Mouse (Mus musculus) heart, embryonic 15.5 days (tissue): Measurements from ENCODE around the gene Cuedc1. TPM values are rescaled to one million over a fixed set of nuclear protein-coding genes. Genes with fewer than 3 reads are reported as not detected.

Source experiments
- ATAC-seq: fragments of 200-750 bp; cut with Nextera tagmentation; replicated peaks from 2 replicates; pipeline ENCODE4 v1.8.0; 2017; ENCODE audit warnings: low read depth, moderate TSS enrichment; ENCODE audit not compliant: insufficient number of reproducible peaks, insufficient read depth, low FRiP score
- H3K27ac ChIP-seq: fragments of 300-500 bp; sonication (generic); 2 replicates; pipeline ENCODE4 v1.5.1; 2015; ENCODE audit warnings: mild to moderate bottlenecking, inconsistent platforms
- H3K27me3 ChIP-seq: fragments of 300-500 bp; sonication (generic); 2 replicates; pipeline ENCODE4 v1.6.1; 2015; ENCODE audit warnings: inconsistent platforms
- H3K36me3 ChIP-seq: fragments of 300-500 bp; sonication (generic); 2 replicates; pipeline ENCODE4 v1.6.1; 2015; ENCODE audit warnings: mild to moderate bottlenecking, inconsistent platforms
- H3K4me1 ChIP-seq: fragments of 300-500 bp; sonication (generic); replicated peaks from 2 replicates; pipeline ENCODE4 v1.6.1; 2015; ENCODE audit warnings: inconsistent platforms
- H3K4me2 ChIP-seq: fragments of 300-500 bp; sonication (generic); 2 replicates; pipeline ENCODE4 v1.6.1; 2015; ENCODE audit warnings: inconsistent platforms, mild to moderate bottlenecking, moderate library complexity
- H3K4me3 ChIP-seq: fragments of 300-500 bp; sonication (generic); 2 replicates; pipeline ENCODE4 v1.5.1; 2015; ENCODE audit warnings: mild to moderate bottlenecking, inconsistent platforms
- H3K9ac ChIP-seq: fragments of 300-500 bp; sonication (generic); 2 replicates; pipeline ENCODE4 v1.6.1; 2015; ENCODE audit warnings: mild to moderate bottlenecking, inconsistent platforms
- H3K9me3 ChIP-seq: fragments of 300-500 bp; sonication (generic); replicated peaks from 2 replicates; pipeline ENCODE4 v1.6.1; 2016; ENCODE audit warnings: inconsistent platforms
- WGBS: fragments of 180-500 bp; shearing (Covaris S2); methylation state at CpG from one replicate; pipeline ENCODE4 v1.1.7; 2015; ENCODE audit warnings: mixed read lengths; 5-methylcytosine and 5-hydroxymethylcytosine counted together
- polyA plus RNA-seq: library from polyadenylated mRNA; unstranded; fragments of >200 nt; fragmentation: Nextera tagmentation; extraction: Ambion mirVana; gene quantifications from 2 replicates; pipeline ENCODE4 v1.2.1, GENCODE M21; 2015

The Cuedc1 gene
- polyA plus RNA-seq, 1 experiment from 2014 or later, result 18.4 TPM

- 69% methylated on average over 12 of the region's 12 CpGs for WGBS
- Histone ChIP-seq H3K4me3 (no peak overlapping the region), H3K36me3 (no peaks in the 10 kb centered on the region; the same call in 1 of the 2 replicates), H3K27me3 (no peaks in the 10 kb centered on the region), H3K9ac (no peak overlapping the region), H3K4me2 (no peak overlapping the region), H3K27ac (no peak overlapping the region), H3K9me3 (no peaks in the 10 kb centered on the region), H3K4me1 (peaks cover 31% of the 10 kb centered on the region)
- ATAC-seq, result no peak
Measured at GRCm38 (mm10) chr11:88137814-88138425, 40.1 kb downstream of the Cuedc1 start.

DNA sequence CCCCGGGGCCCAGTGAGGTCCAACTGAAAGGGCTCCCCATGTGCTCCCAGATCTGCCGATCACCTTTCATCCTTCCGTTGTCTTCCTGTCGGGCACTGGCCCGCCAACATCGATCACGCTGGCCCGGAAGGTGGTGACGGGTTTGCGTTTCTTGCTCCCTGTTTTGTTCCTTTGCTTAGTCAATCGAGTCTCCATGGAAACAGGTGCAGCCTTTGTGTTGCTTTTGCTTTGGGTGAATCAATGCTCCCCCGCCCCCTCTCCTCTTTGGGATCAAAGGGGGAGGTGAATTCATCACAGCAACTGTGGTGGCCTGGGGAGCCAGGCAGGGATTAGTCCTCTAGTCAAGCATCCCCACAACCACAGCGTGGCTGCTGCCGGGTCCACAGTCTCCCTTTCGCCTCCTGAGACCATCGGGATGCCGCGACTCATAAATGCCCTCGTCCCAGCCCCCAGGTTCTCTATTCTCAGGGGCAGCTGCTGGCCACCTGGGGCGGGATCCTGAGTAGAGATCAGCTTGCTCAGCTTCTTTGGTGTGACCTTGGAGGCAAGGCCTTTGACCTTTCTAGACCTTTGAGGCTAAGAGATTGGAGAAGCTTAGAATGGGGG is 41.5 kb downstream of the Cuedc1 start:
- Histone ChIP-seq H3K36me3 (peaks cover 2% of the 10 kb centered on the region; the same call in 1 of the 2 replicates), H3K27me3 (no peaks in the 10 kb centered on the region), H3K4me3 (no peak overlapping the region), H3K4me2 (0 out of 2 replicates have a peak overlapping the region, but pooled peaks have one; percentile 6), H3K27ac (no peak overlapping the region), H3K9me3 (no peaks in the 10 kb centered on the region), H3K9ac (no peak overlapping the region), H3K4me1 (peaks cover 26% of the 10 kb centered on the region)
- 32% methylated on average over 20 of the region's 20 CpGs for WGBS
- ATAC-seq, result no peak

DNA sequence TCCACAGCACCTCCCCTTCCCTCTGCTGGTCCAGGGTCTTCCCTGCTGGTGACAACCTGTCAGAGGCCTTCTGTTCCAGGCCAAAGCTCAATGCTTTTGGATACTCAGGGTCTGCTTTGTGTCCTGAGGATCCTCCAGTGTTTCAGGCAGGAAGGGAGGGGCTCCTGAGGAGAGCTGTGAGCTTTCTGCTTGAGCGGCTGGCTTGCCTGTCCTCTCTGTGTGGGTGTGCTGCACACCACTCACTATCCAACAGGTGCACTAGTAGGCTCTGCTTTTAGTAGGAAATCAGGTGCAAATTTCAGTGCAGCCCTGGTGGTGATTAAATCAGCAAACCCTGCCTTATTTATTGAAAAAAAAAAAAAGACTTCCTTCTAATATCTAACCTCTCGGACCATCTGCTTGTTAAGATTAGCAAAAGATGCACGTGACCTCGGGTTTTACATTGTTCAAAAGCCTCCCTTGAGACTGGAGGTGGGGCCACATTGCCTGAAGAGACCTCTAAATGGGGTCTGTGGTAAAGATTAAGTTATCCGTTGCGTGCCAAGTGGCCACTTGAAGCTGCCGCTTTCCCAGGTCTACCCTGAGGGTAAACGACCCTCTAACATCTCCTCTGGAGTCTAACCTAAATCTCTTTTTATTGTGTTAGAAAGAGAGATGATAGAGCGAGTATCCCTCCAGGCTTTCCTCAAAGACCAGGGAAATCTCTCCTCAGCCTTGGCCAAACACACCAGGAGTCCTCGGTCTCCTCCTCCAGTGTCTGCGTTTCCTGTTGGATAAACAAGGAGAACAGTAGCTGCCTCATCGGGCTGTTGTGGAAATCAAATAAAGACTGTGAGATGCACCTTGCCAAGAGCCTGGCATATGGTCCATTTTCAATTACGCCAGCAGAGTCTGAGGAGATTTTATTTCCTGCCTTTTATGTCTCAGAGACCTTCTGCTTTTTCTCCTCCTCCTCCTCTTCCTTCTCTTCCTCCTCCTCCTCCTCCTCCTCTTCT is 42.5 kb downstream of the Cuedc1 start:
- H3K36me3 ChIP-seq, result peaks cover 2% of the 10 kb centered on the region; the same call in 1 of the 2 replicates
- 32% methylated on average over 13 of the region's 13 CpGs for WGBS
- H3K4me3 ChIP-seq, result no peak overlapping the region
- H3K9ac ChIP-seq, result no peak overlapping the region
- no peak overlapping the region for H3K27ac ChIP-seq
- peaks cover 32% of the 10 kb centered on the region for H3K4me1 ChIP-seq
- no peaks in the 10 kb centered on the region for H3K27me3 ChIP-seq
- no peak overlapping the region for H3K4me2 ChIP-seq
- ATAC-seq, result no peak; the same call in 1 of the 2 replicates
- H3K9me3 ChIP-seq, result no peaks in the 10 kb centered on the region

DNA sequence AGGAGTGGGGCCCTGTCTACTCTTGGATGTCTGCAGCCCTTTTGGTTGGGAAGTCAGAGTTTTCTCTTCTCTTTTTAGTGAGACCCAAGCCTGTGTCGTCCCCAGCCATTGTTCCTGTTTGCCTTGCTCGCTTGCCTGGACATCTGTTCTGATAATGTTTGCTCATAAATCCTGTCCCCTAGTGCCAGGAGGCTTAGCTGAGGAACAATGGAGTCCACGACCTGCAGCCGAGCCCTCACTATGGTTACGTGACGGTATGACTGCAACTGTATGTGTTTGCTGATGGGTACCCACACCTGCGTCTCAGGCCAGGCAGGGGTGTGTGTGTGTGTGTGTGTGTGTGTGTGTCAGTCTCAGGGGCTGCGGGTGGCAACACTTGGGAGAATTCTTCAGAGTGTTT is 44.5 kb downstream of the Cuedc1 start:
- Histone ChIP-seq H3K9ac (no peak overlapping the region), H3K4me3 (no peak overlapping the region), H3K27me3 (no peaks in the 10 kb centered on the region), H3K9me3 (no peaks in the 10 kb centered on the region), H3K4me2 (no peak overlapping the region), H3K36me3 (peaks cover 2% of the 10 kb centered on the region; the same call in 1 of the 2 replicates), H3K27ac (no peak overlapping the region), H3K4me1 (peaks cover 52% of the 10 kb centered on the region)
- no peak for ATAC-seq
- WGBS, result 65% methylated on average over 8 of the region's 8 CpGs

DNA sequence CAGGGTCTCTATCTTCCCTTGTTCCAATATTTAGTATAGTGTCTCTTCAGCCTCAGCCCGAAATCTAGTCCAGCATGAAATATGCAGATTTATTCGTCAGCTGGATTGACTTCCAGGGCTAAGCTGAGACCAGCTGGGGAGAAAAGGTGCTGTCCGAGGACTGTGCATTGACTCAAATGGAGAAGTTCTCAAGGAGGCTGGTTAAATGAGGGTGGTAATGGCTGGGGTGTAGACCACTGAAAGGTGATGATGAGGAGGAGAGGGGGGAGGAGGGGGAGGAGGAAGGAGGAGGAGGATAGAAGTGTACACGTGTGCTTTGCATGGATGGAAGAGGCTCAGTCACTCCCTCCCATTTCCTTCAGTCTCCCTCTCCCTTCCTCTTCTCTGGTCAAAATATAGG is 46.2 kb downstream of the Cuedc1 start:
- H3K4me2 ChIP-seq, result no peak overlapping the region
- no peak for ATAC-seq
- H3K9ac ChIP-seq, result no peak overlapping the region
- no peak overlapping the region for H3K4me3 ChIP-seq
- H3K4me1 ChIP-seq, result peaks cover 64% of the 10 kb centered on the region
- peaks cover 2% of the 10 kb centered on the region; the same call in 1 of the 2 replicates for H3K36me3 ChIP-seq
- WGBS, result 65% methylated on average over 4 of the region's 4 CpGs
- H3K27me3 ChIP-seq, result no peaks in the 10 kb centered on the region
- no peak overlapping the region for H3K27ac ChIP-seq
- H3K9me3 ChIP-seq, result no peaks in the 10 kb centered on the region

DNA sequence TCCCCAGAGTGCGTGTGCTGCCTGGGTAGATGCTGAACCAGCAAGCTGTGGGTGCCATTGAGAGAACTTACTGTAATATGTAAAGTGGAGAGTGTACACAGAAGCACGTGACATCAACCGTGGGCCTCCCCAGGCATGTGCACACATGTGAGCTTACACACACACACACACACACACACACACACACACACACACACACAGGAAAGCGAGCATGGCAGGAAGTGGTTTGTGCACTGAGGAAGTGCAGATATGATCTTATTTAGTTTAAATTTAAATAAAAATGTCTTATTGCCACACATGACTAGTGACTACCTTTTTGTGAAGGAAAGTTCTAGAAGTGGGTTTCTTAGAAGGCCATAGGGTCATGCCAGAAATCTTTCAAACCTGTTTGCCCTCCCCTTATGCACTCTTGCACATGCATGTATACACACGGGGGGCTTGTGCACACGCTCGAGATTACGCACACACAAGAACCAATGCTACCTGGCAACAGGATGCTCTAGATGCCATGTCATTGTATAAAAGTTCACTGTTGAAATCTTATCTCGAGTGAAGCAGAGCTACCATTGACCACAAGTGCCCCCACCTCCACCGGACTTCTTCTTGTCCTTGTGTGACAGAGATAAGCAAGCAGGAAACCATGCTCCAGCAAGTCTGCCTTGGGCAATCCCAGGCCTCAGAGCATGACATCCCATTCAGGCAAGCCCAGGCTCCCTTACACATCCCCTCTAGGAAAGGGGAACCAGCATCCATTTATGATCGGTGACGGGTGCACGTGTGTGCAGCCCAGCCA is 47.6 kb downstream of the Cuedc1 start:
- no peak overlapping the region for H3K27ac ChIP-seq
- WGBS, result 50% methylated on average over 13 of the region's 13 CpGs
- H3K9ac ChIP-seq, result no peak overlapping the region
- H3K36me3 ChIP-seq, result peaks cover 2% of the 10 kb centered on the region; the same call in 1 of the 2 replicates
- no peak overlapping the region for H3K4me3 ChIP-seq
- H3K27me3 ChIP-seq, result no peaks in the 10 kb centered on the region
- H3K4me2 ChIP-seq, result no peak overlapping the region
- H3K9me3 ChIP-seq, result no peaks in the 10 kb centered on the region
- no peak for ATAC-seq
- H3K4me1 ChIP-seq, result peaks cover 55% of the 10 kb centered on the region

DNA sequence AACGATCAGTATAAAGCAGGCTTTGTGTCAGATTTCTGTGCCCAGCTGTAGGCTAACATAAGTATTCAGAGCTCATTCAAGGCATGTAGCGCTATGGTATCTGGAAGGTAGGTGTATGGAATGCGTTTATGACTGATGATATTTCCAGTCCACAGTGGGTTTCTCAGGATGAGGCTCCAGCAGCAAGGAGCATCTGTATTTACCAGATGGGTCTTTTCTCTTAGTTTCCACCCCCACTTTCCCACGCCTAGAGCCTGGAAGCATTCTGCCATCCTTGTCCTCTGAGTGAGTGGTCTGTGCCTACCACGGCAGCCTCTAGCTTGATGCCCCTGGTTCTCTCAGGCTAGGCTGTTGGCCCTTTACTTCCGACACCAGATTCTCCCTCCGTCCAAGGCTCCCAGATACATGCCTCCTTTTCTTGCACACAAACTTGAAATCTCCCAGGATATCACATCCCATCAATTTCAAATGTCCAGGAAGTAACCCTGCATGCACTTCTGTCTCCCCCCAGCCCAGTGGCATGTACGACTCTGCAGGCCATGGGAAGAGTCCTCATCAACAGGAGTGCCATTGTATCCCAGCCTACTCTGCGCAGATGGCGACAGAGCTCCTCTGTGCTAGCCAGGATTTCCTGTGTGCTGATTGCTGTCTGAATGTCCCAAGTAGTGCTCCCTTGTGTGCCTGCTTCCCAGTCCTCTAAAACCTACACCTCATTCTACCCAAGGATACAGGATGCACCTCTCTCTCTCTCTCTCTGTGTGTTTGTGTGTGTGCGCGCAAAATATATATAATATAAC is 48.6 kb downstream of the Cuedc1 start:
- Histone ChIP-seq H3K4me2 (no peak overlapping the region), H3K4me3 (no peak overlapping the region), H3K9ac (no peak overlapping the region), H3K27ac (no peak overlapping the region), H3K4me1 (peaks cover 52% of the 10 kb centered on the region), H3K9me3 (no peaks in the 10 kb centered on the region), H3K36me3 (peaks cover 2% of the 10 kb centered on the region; the same call in 1 of the 2 replicates), H3K27me3 (no peaks in the 10 kb centered on the region)
- no peak for ATAC-seq
- 70% methylated on average over 12 of the region's 12 CpGs for WGBS

DNA sequence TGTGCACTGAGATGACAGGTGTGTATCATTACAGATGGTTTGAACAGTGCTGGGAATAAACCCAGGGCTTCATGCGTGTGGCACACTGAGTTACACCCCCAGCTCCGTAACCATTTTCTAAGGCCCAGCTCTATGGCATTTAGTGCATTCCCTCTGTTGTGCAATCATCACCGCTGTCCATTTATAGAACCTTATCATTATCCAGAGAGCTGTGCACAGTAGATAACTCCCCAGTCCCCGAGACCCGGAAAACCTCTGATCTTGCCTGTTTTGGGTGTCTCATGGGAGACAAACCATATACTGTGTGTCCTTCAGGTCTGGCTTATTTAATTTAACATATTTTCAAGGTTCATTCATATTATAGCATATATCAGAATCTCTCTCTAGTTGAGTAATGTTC is 49.5 kb downstream of the Cuedc1 start:
- no peak overlapping the region for H3K4me2 ChIP-seq
- 29% methylated on average over 5 of the region's 5 CpGs for WGBS

DNA sequence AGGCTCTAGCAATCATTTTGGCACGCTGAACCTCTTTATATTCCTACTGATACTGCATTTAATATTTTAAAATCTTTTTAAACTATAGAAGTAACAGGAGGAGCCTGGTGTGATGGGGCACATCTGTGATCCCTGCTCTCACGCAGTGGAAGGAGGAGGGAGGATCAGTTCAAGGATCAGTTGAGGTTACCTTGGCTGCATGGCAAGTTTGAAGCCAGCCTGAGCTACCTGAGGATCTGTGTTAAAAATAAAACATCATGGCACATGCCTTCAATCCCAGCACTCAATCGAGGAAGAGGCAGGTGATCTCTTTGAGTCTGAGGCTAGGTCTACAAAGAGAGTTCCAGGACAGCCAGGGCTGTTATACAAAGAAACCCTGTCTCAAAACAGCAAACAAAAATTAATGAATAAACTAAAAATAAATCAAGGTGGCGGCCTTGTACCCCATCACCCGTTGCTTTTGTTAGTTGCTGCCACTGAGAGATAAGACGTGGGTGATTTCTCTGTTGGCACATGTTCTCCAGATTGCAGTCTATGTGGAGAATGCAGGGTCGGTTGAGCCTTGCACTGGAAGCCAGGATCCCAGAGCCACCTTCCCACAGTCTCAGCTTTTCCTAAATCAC is 50.3 kb downstream of the Cuedc1 start:
- H3K36me3 ChIP-seq, result peaks cover 2% of the 10 kb centered on the region; the same call in 1 of the 2 replicates
- H3K27ac ChIP-seq, result peak overlapping the region; percentile 86
- H3K4me1 ChIP-seq, result peaks cover 62% of the 10 kb centered on the region
- no peaks in the 10 kb centered on the region for H3K9me3 ChIP-seq
- H3K4me2 ChIP-seq, result peak overlapping the region; percentile 31
- no peak overlapping the region for H3K4me3 ChIP-seq
- 0 out of 2 replicates have a peak overlapping the region, but pooled peaks have one; percentile 32 for H3K9ac ChIP-seq
- no peaks in the 10 kb centered on the region for H3K27me3 ChIP-seq
- WGBS, result 34% methylated on average over 7 of the region's 7 CpGs
- ATAC-seq, result no peak

More for the DNA sequence above, 49.5 kb downstream of the Cuedc1 start:
- Histone ChIP-seq H3K27ac (peak overlapping the region; percentile 86), H3K4me3 (no peak overlapping the region), H3K9ac (no peak overlapping the region), H3K27me3 (no peaks in the 10 kb centered on the region), H3K4me1 (peaks cover 59% of the 10 kb centered on the region), H3K9me3 (no peaks in the 10 kb centered on the region), H3K36me3 (peaks cover 2% of the 10 kb centered on the region; the same call in 1 of the 2 replicates)
- no peak for ATAC-seq
